Mouse (Mus musculus): ENCODE data around the gene Tshz3. TPM values are rescaled to one million over a fixed set of nuclear protein-coding genes. Genes with fewer than 3 reads are reported as not detected.

Gene Tshz3
- polyA plus RNA-seq, 2 experiments: 10.8 to 13.9 TPM

GRCm38 (mm10) chr7:36691617-36692016 is 6.3 kb upstream of the Tshz3 start:
- Histone ChIP-seq H3K4me2 (replicated peaks; ENCODE audit: low read depth, low read length, severe bottlenecking) (peak overlapping the region; percentile 24; the same call in 1 of the 2 replicates), H3K4me1 (ENCODE audit: control insufficient read depth, insufficient read depth, low read length) (peaks cover 17% of the 10 kb centered on the region), H3K9me3 (ENCODE audit: control insufficient read depth, low read length) (no peaks in the 10 kb centered on the region), H3K27ac (replicated peaks; ENCODE audit: low read depth, low read length) (no peak overlapping the region), H3K4me3 (replicated peaks; ENCODE audit: low read length) (peak overlapping the region; percentile 13), H3K36me3 (ENCODE audit: control insufficient read depth, insufficient read depth, low read length) (no peaks in the 10 kb centered on the region), H3K9ac (ENCODE audit: low read depth, low read length, severe bottlenecking) (no peak overlapping the region), H3K27me3 (ENCODE audit: control insufficient read depth, insufficient read depth, low read length) (peaks cover 67% of the 10 kb centered on the region)
- no peak for DNase-seq (ENCODE audit: low spot score)
- 1% methylated on average over 14 of the region's 14 CpGs for WGBS
- no peak for ATAC-seq (ENCODE audit: low FRiP score, low read depth)
- no peak for TF ChIP-seq POLR2A (IDR thresholded peaks at IDR 0.05; ENCODE audit: borderline replicate concordance, extremely low read depth, insufficient read depth, insufficient read length)

- Histone ChIP-seq H3K4me2 (replicated peaks; ENCODE audit: low read depth, low read length, severe bottlenecking) (0 out of 2 replicates have a peak overlapping the region, but pooled peaks have one; percentile 24), H3K4me3 (replicated peaks; ENCODE audit: low read length) (peak overlapping the region; percentile 13; the same call in 1 of the 2 replicates)
- 8% methylated on average over 5 of the region's 5 CpGs for WGBS
Observed at GRCm38 (mm10) chr7:36692381-36692780, 5.5 kb upstream of the Tshz3 start.

GRCm38 (mm10) chr7:36693081-36693480 is 4.8 kb upstream of the Tshz3 start:
- 39% methylated on average over 3 of the region's 3 CpGs for WGBS
- no peak for ATAC-seq (ENCODE audit: low FRiP score, low read depth)
- Histone ChIP-seq H3K4me2 (replicated peaks; ENCODE audit: low read depth, low read length, severe bottlenecking) (no peak overlapping the region), H3K27ac (replicated peaks; ENCODE audit: low read depth, low read length) (no peak overlapping the region), H3K9ac (ENCODE audit: low read depth, low read length, severe bottlenecking) (no peak overlapping the region), H3K36me3 (ENCODE audit: control insufficient read depth, insufficient read depth, low read length) (no peaks in the 10 kb centered on the region), H3K4me1 (ENCODE audit: control insufficient read depth, insufficient read depth, low read length) (peaks cover 17% of the 10 kb centered on the region), H3K9me3 (ENCODE audit: control insufficient read depth, low read length) (no peaks in the 10 kb centered on the region), H3K4me3 (replicated peaks; ENCODE audit: low read length) (no peak overlapping the region), H3K27me3 (ENCODE audit: control insufficient read depth, insufficient read depth, low read length) (peaks cover 67% of the 10 kb centered on the region)
- no peak for DNase-seq (ENCODE audit: low spot score)
- no peak for TF ChIP-seq POLR2A (IDR thresholded peaks at IDR 0.05; ENCODE audit: borderline replicate concordance, extremely low read depth, insufficient read depth, insufficient read length)

More at GRCm38 (mm10) chr7:36692381-36692780, 5.5 kb upstream of the Tshz3 start:
- DNase-seq (ENCODE audit: low spot score): no peak
- peaks cover 17% of the 10 kb centered on the region for H3K4me1 ChIP-seq (ENCODE audit: control insufficient read depth, insufficient read depth, low read length)
- no peaks in the 10 kb centered on the region for H3K36me3 ChIP-seq (ENCODE audit: control insufficient read depth, insufficient read depth, low read length)
- H3K27me3 ChIP-seq (ENCODE audit: control insufficient read depth, insufficient read depth, low read length): peaks cover 67% of the 10 kb centered on the region
- no peaks in the 10 kb centered on the region for H3K9me3 ChIP-seq (ENCODE audit: control insufficient read depth, low read length)
- H3K27ac ChIP-seq (replicated peaks; ENCODE audit: low read depth, low read length): no peak overlapping the region
- no peak for TF ChIP-seq POLR2A (IDR thresholded peaks at IDR 0.05; ENCODE audit: borderline replicate concordance, extremely low read depth, insufficient read depth, insufficient read length)
- no peak for ATAC-seq (ENCODE audit: low FRiP score, low read depth)
- H3K9ac ChIP-seq (ENCODE audit: low read depth, low read length, severe bottlenecking): no peak overlapping the region

GRCm38 (mm10) chr7:36694642-36695191 is 3.2 kb upstream of the Tshz3 start:
- peak overlapping the region; percentile 75; the same call in 1 of the 2 replicates for H3K9ac ChIP-seq (ENCODE audit: low read depth, low read length, severe bottlenecking)
- WGBS: 10% methylated on average over 7 of the region's 7 CpGs
- peaks cover 20% of the 10 kb centered on the region for H3K4me1 ChIP-seq (ENCODE audit: control insufficient read depth, insufficient read depth, low read length)

GRCm38 (mm10) chr7:36695276-36695675 is 2.6 kb upstream of the Tshz3 start:
- H3K4me1 ChIP-seq (ENCODE audit: control insufficient read depth, insufficient read depth, low read length): peaks cover 20% of the 10 kb centered on the region
- H3K27me3 ChIP-seq (ENCODE audit: control insufficient read depth, insufficient read depth, low read length): peaks cover 57% of the 10 kb centered on the region
- H3K9me3 ChIP-seq (ENCODE audit: control insufficient read depth, low read length): no peaks in the 10 kb centered on the region
- DNase-seq (ENCODE audit: low spot score) (no peak), ATAC-seq (ENCODE audit: low FRiP score, low read depth) (no peak)
- TF ChIP-seq POLR2A (IDR thresholded peaks at IDR 0.05; ENCODE audit: borderline replicate concordance, extremely low read depth, insufficient read depth, insufficient read length): no peak
- H3K4me3 ChIP-seq (replicated peaks; ENCODE audit: low read length): peak overlapping the region; percentile 82
- H3K36me3 ChIP-seq (ENCODE audit: control insufficient read depth, insufficient read depth, low read length): no peaks in the 10 kb centered on the region
- under 1% methylated on average over 25 of the region's 25 CpGs for WGBS
- peak overlapping the region; percentile 99 for H3K4me2 ChIP-seq (replicated peaks; ENCODE audit: low read depth, low read length, severe bottlenecking)
- no peak overlapping the region for H3K27ac ChIP-seq (replicated peaks; ENCODE audit: low read depth, low read length)
- peak overlapping the region; percentile 75 for H3K9ac ChIP-seq (ENCODE audit: low read depth, low read length, severe bottlenecking)

More at GRCm38 (mm10) chr7:36694642-36695191, 3.2 kb upstream of the Tshz3 start:
- Histone ChIP-seq H3K36me3 (ENCODE audit: control insufficient read depth, insufficient read depth, low read length) (no peaks in the 10 kb centered on the region), H3K9me3 (ENCODE audit: control insufficient read depth, low read length) (no peaks in the 10 kb centered on the region), H3K27ac (replicated peaks; ENCODE audit: low read depth, low read length) (no peak overlapping the region), H3K27me3 (ENCODE audit: control insufficient read depth, insufficient read depth, low read length) (peaks cover 62% of the 10 kb centered on the region), H3K4me3 (replicated peaks; ENCODE audit: low read length) (peak overlapping the region; percentile 82), H3K4me2 (replicated peaks; ENCODE audit: low read depth, low read length, severe bottlenecking) (peak overlapping the region; percentile 99; the same call in 1 of the 2 replicates)
- ATAC-seq (ENCODE audit: low FRiP score, low read depth) (no peak), DNase-seq (ENCODE audit: low spot score) (no peak)
- no peak for TF ChIP-seq POLR2A (IDR thresholded peaks at IDR 0.05; ENCODE audit: borderline replicate concordance, extremely low read depth, insufficient read depth, insufficient read length)
